Mouse (Mus musculus) midbrain, embryonic 14.5 days (tissue): Measurements from ENCODE around the gene Slc22a2. TPM values are rescaled to one million over a fixed set of nuclear protein-coding genes. Genes with fewer than 3 reads are reported as not detected.
"Not testable (repeated sequence)": the region's sequence is repeated elsewhere in the genome, so short reads cannot be mapped to it uniquely, and the experiment has no call there.

Experiments used
- ATAC-seq: fragments of 200-750 bp; cut with Nextera tagmentation; 2 replicates; pipeline ENCODE4 v1.8.0; 2017; ENCODE audit warnings: moderate number of reproducible peaks, moderate library complexity; ENCODE audit not compliant: low FRiP score, low TSS enrichment
- DNase-seq: peaks from one replicate; pipeline ENCODE4 v3.0.0-alpha.2; 2015
- H3K27ac ChIP-seq: fragments of 300-500 bp; sonication (generic); replicated peaks from 2 replicates; pipeline ENCODE4 v1.5.1; 2014; ENCODE audit warnings: mild to moderate bottlenecking, low read depth, low read length, moderate library complexity
- H3K27me3 ChIP-seq: fragments of 300-500 bp; sonication (generic); 2 replicates; pipeline ENCODE4 v1.6.1; 2014; ENCODE audit warnings: low read length, control low read depth, mixed read lengths; ENCODE audit not compliant: control insufficient read depth, insufficient read depth
- H3K36me3 ChIP-seq: fragments of 300-500 bp; sonication (generic); 2 replicates; pipeline ENCODE4 v1.6.1; 2014; ENCODE audit warnings: low read length, control low read depth; ENCODE audit not compliant: control insufficient read depth, insufficient read depth
- H3K4me1 ChIP-seq: fragments of 300-500 bp; sonication (generic); 2 replicates; pipeline ENCODE4 v1.6.1; 2014; ENCODE audit warnings: mild to moderate bottlenecking, antibody characterized with exemption, low read length, control low read depth; ENCODE audit not compliant: control insufficient read depth, insufficient read depth
- H3K4me2 ChIP-seq: fragments of 300-500 bp; sonication (generic); 2 replicates; pipeline ENCODE4 v1.6.1; 2014; ENCODE audit warnings: mild to moderate bottlenecking, low read length, moderate library complexity
- H3K4me3 ChIP-seq: fragments of 300-500 bp; sonication (generic); replicated peaks from 2 replicates; pipeline ENCODE4 v1.5.1; 2014; ENCODE audit warnings: low read depth, low read length
- H3K9ac ChIP-seq: fragments of 300-500 bp; sonication (generic); replicated peaks from 2 replicates; pipeline ENCODE4 v1.6.1; 2014; ENCODE audit warnings: mild to moderate bottlenecking, low read length, moderate library complexity
- H3K9me3 ChIP-seq: fragments of 300-500 bp; sonication (generic); 2 replicates; pipeline ENCODE4 v1.6.1; 2016; ENCODE audit warnings: low read length, control low read depth, mixed read lengths; ENCODE audit not compliant: control insufficient read depth
- WGBS: fragments of 180-500 bp; shearing (Covaris S2); extraction: QIAGEN DNeasy Blood & Tissue Kit; methylation state at CpG from one replicate; pipeline ENCODE4 v1.1.7; 2014; 5-methylcytosine and 5-hydroxymethylcytosine counted together
- polyA plus RNA-seq: library from polyadenylated mRNA; unstranded; fragments of >200 nt; fragmentation: Nextera tagmentation; extraction: Ambion mirVana; gene quantifications from 2 replicates; pipeline ENCODE4 v1.2.1, GENCODE M21; 2014

Gene Slc22a2
- polyA plus RNA-seq, result 1.2 TPM in 1 of 2 replicates, not detected in the other

DNA sequence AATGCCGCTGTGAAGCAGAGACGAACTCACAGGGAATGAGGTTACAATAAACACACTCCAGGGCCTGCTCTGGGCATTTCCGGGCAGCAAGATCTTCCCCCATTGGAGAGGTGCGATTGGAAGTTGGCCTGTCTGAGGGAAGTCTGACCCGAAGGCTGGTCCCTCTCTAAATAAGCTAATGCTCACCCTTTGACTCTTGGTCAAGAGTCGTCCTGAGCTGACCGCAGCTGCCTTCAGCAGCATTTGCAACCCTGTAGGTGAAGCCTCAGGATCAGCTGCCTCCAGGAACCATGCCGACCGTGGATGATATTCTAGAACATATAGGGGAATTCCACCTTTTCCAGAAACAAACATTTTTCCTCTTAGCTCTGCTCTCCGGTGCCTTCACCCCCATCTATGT lies at the start of gene Slc22a2:
Gene Slc22a2 (plus strand): TSS at position 142 of the 400 bp plus-strand sequence.
- Histone ChIP-seq H3K4me1 (no peaks in the 10 kb centered on the region), H3K9ac (no peak within 1 kb of the TSS), H3K4me2 (no peak within 1 kb of the TSS), H3K27ac (no peak within 1 kb of the TSS), H3K36me3 (no peaks in the 10 kb centered on the region), H3K9me3 (no peaks in the 10 kb centered on the region), H3K27me3 (no peaks in the 10 kb centered on the region), H3K4me3 (no peak within 1 kb of the TSS)
- ATAC-seq, result no peak
- no peak for DNase-seq
- WGBS, result 87% methylated on average over 10 of the region's 10 CpGs

DNA sequence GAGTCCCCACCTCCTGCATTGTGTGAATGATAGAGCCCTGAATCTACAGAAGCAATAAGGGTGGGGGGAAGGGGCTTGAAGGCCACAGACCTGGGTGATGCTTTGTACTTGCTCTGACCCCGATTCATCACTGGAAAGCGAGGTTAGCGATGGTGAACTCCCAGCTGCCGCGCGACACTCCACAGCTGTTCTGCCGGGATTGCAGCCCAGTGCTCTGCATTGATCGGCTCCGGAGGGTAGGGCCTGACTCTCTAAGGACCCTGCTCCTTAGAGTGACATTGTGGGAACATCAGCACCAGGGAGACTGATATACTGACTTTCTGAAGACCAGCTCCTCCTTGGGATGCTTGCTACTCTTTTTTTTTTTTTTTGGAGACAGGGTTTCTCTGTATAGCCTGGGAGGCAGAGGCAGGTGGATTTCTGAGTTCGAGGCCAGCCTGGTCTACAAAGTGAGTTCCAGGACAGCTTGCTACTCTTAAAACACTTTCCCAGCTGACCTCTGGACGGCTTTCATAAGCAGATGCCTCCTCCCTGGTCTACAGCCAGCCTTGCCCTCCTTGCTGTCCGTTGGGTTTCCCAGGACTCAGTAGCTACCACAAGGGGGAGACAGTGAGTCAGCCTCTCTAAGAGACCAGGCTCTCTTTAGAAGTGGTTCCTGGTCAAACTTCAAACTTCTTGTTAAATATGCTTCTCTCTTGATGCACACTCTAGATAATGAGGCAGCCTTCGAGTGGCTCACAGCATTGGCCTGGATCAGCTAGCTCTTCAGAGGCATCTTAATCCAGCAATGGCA lies 49.4 kb upstream of the Slc22a2 start:
- 64% methylated on average over 13 of the region's 13 CpGs for WGBS
- H3K36me3 ChIP-seq, result no peaks in the 10 kb centered on the region
- ATAC-seq, result no peak

DNA sequence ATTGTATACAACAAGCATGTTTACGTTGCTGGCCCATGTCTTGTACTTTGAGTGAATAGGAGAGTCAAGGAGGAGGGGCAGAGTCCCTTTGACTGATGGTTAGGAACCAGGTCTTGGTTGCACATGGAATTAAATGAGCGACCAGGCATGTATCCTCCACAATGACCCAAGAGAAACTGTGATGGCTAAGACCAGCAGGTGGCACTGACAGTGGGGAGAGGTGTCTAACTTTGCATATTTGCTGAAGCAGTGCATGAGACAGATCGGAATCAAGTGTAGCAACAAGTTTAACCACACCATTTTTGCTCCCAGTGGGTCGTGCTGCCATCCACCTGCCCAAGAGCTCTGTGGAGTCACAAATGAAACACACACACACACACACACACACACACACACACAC lies 21.7 kb upstream of the Slc22a2 start:
- no peaks in the 10 kb centered on the region; the same call in 1 of the 2 replicates for H3K9me3 ChIP-seq
- ATAC-seq, result no peak
- H3K4me1 ChIP-seq, result no peaks in the 10 kb centered on the region
- no peaks in the 10 kb centered on the region for H3K36me3 ChIP-seq
- H3K9ac ChIP-seq, result no peak overlapping the region
- DNase-seq, result no peak
- H3K27ac ChIP-seq, result no peak overlapping the region
- H3K27me3 ChIP-seq, result no peaks in the 10 kb centered on the region
- H3K4me2 ChIP-seq, result no peak overlapping the region
- WGBS, result 81% methylated on average over 4 of the region's 4 CpGs
- no peak overlapping the region for H3K4me3 ChIP-seq

More for the DNA sequence above, 49.4 kb upstream of the Slc22a2 start:
- Histone ChIP-seq H3K4me1 (no peaks in the 10 kb centered on the region), H3K4me2 (no peak overlapping the region), H3K9ac (no peak overlapping the region), H3K27ac (no peak overlapping the region), H3K9me3 (no peaks in the 10 kb centered on the region), H3K4me3 (no peak overlapping the region), H3K27me3 (no peaks in the 10 kb centered on the region)
- peak; percentile 80 for DNase-seq

DNA sequence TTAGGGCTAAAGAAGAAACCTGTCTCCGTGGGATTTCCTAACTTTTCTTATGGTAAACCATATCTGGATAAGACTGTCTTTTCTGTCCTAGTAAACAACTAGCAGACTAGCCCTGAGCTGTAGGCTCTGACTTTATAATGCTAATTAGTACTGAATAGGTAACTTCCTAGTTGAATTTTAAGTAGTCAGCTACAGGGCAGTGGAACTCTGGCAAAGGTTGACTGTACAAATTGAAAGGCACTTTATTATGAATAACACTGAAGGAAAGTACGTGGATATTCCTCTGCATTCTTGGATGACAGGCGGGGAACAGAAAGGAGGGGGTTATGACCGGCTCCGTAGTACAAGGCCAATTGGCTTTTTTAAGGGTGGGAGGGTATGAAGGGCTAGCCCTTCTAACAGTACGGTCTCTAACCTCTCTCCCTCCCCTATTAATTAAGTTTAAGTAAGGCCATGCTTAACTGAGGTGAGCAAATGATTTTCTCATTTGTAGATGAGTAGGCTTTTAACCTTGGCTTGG lies 19.4 kb upstream of the Slc22a2 start:
- not testable (repeated sequence) for H3K4me1 ChIP-seq, H3K27ac ChIP-seq, H3K4me2 ChIP-seq, H3K27me3 ChIP-seq, H3K9me3 ChIP-seq, H3K36me3 ChIP-seq, H3K4me3 ChIP-seq, ATAC-seq, DNase-seq, H3K9ac ChIP-seq
- WGBS, result 91% methylated on average over 6 of the region's 6 CpGs

DNA sequence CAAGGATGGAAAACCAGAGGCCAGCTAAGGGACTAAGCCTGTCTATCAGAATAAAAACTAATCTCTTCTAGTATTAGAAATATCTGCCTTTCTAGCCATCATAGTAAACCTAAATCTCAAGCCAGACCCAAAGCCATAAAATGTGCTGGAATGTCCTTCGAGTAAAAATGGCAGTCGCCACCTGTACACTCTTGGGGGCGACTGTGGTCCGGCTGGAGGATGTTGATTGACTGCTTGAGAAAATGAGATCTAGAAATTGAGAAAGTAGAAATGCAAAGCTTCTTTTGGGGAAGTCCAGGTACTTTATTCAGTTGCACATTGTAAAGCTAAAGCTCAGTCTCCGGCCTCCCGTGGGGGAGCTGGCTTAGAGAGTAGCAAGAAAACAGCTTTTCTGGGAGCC lies 18.5 kb upstream of the Slc22a2 start:
- Histone ChIP-seq H3K9me3 (no peaks in the 10 kb centered on the region), H3K4me1 (no peaks in the 10 kb centered on the region), H3K36me3 (no peaks in the 10 kb centered on the region), H3K4me3 (no peak overlapping the region), H3K27me3 (no peaks in the 10 kb centered on the region), H3K9ac (no peak overlapping the region), H3K4me2 (no peak overlapping the region), H3K27ac (no peak overlapping the region)
- ATAC-seq, result no peak
- DNase-seq, result no peak
- WGBS, result 96% methylated on average over 6 of the region's 6 CpGs

DNA sequence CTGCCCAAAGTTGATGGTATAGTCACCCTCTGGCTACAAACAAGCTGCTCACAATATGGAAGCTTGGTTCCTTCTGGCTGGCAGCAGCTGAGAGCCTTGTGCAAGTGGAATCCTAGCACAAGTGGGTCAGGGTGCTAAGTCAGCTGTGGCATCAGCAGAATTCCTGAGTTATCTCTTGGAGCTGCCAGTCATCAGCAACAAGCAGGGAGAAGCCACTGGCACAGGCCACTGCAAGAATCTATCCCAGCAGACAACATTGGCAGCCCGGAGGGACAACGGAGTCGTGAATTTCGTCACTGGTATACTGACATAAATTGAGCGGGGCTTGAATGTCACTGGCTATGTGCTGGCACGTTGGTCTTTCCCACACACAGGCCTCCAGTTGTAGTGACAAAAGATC lies 12.6 kb upstream of the Slc22a2 start:
- Histone ChIP-seq H3K4me2 (no peak overlapping the region), H3K36me3 (no peaks in the 10 kb centered on the region), H3K9ac (no peak overlapping the region), H3K27ac (no peak overlapping the region), H3K4me3 (no peak overlapping the region), H3K9me3 (no peaks in the 10 kb centered on the region), H3K27me3 (no peaks in the 10 kb centered on the region), H3K4me1 (no peaks in the 10 kb centered on the region)
- 83% methylated on average over 6 of the region's 6 CpGs for WGBS
- DNase-seq, result no peak
- no peak for ATAC-seq

DNA sequence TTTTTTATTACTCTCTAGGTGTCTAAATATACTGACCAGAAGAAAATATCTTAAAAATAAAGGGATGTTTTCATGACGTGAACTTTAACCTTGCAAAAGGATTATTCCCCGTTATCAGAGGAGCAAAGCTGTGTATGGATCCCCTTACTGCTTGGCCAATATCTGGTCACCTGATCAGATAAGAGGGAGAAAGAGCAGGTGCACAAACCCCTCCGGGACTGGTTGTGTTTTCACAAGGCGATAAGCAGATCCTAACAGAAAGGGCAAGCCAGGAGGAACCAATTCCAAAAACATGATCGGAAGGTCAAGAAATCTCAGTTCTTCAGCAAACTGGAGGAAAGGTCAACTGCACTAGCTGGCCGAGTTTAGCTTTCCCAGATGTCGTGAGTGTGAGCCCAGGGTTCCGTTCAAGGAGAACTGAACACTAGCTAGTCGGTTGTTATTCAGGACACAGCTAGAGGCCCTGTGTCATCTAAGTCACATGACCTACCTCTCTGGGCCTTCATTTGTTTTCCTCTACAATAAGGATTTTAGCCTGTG lies 11.9 kb upstream of the Slc22a2 start:
- Histone ChIP-seq H3K4me2 (no peak overlapping the region), H3K4me1 (no peaks in the 10 kb centered on the region), H3K9ac (no peak overlapping the region), H3K27ac (no peak overlapping the region), H3K4me3 (no peak overlapping the region), H3K9me3 (no peaks in the 10 kb centered on the region), H3K36me3 (no peaks in the 10 kb centered on the region), H3K27me3 (no peaks in the 10 kb centered on the region)
- 80% methylated on average over 9 of the region's 9 CpGs for WGBS
- ATAC-seq, result no peak
- DNase-seq, result no peak

DNA sequence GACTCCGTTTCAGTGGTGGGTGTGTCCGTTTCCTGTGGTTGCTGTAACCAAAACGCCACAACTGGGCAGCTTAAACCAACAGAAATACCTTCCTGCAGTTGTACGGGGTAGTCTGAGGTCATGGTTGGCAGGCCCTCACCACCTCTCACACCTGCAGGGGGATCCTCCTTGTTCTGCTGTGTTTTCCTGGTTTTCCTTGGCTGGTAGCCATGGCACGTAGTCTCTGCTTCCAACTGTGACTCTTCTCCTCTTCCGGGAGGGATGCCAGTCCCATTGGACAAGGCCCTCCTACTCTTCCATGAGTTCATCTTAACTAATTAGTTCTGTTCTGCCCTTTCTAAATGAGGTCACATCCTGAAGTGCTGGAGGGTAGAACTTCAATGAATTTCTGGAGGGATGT lies 8.5 kb upstream of the Slc22a2 start:
- no peaks in the 10 kb centered on the region for H3K9me3 ChIP-seq
- no peak for DNase-seq
- ATAC-seq, result no peak

DNA sequence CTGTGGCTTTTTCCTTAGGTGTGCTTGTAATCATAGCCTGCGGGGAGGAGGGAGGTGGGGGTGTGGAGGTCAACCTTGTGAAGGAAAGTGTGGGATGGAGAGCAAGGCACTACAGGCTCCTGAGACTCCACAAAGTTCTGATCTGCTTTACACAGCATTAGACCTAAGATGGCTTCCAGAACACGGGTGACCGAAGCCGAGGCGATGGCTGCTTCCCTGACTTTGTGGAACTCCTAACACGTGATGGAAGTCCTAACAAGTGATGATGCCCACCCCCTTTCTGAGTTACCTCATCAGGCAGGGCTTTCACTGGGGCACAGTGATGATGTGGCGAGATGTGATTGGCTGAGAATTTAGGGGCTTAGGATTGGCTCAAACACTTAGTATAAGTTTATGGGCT lies 6.8 kb upstream of the Slc22a2 start:
- H3K4me3 ChIP-seq, result no peak overlapping the region
- H3K9ac ChIP-seq, result no peak overlapping the region
- no peaks in the 10 kb centered on the region for H3K9me3 ChIP-seq
- no peak overlapping the region for H3K4me2 ChIP-seq
- no peaks in the 10 kb centered on the region for H3K36me3 ChIP-seq
- DNase-seq, result no peak
- no peaks in the 10 kb centered on the region for H3K27me3 ChIP-seq
- ATAC-seq, result no peak
- H3K4me1 ChIP-seq, result no peaks in the 10 kb centered on the region
- WGBS, result 95% methylated on average over 7 of the region's 7 CpGs
- no peak overlapping the region for H3K27ac ChIP-seq

More for the DNA sequence above, 8.5 kb upstream of the Slc22a2 start:
- Histone ChIP-seq H3K9ac (no peak overlapping the region), H3K27ac (no peak overlapping the region), H3K27me3 (no peaks in the 10 kb centered on the region), H3K36me3 (no peaks in the 10 kb centered on the region), H3K4me3 (no peak overlapping the region), H3K4me2 (no peak overlapping the region), H3K4me1 (no peaks in the 10 kb centered on the region)
- WGBS, result 89% methylated on average over 6 of the region's 6 CpGs
